Mouse (Mus musculus): ENCODE results near the gene Mlana. TPM values are rescaled to one million over a fixed set of nuclear protein-coding genes. Genes with fewer than 3 reads are reported as not detected.

Gene Mlana
- total RNA-seq, 4 experiments from 2014 or later: 0.39 TPM; not detected in 3

DNA sequence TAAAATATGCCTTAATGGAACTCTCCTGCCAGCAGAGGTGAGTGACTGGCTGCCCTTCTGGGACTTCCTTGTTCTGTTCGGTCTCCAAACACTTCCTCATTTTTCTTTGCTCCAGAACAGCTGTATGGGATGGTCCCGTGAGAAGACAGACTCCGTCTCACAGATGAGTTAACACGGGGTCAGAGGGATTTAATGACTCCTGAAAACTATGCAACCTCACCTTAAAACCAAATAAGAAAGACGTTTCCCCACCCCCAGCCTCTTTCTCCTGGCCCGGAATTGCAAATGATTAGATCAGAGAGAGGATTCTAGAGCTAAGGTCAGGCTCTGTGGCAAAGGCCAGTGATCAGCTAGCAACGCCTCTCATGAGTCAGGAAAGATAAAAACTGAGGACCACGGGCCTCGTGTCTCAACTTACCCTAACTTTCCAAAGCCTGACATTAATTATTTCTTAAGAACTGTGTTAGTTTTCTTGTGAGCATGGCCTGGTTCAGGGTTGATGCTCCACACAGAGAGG lies 22.0 kb upstream of the Mlana start:
- DNase-seq (ENCODE audit: low spot score in 2 of 2): no peak

DNA sequence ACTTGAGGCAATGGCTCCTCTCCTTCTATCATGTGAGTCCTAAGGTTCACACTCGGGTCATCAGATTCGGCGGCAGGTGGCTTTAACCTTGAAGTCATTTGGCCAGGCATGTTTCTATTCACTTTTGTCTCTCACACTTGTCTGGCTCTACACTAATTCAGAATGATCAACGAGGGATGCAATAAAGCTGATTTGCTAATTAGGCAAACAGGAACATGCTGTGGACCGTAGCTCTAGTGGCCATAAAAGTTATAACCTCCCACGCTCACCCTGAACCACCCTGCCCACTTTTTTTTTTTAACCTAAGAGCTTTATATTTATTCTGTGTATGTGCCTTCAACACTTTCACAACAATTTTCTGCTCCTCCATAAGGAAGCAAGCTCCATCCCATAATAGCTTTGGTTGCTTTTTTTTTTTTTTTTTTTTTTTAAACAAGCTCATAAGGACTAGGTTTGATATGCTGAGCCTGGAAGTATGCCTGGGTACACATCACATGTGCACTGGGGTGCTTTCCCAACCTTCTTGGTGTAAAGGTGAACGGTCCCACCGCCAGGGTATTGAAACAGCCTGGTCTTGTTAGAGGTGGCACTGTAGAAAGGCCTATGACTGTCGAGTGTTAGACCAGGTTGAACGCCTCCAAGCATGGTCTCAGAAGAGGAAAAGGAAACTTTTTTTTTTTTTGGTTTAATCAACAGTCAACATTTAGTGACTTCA lies 21.0 kb upstream of the Mlana start:
- no peak for DNase-seq (ENCODE audit: low spot score in 2 of 2)

DNA sequence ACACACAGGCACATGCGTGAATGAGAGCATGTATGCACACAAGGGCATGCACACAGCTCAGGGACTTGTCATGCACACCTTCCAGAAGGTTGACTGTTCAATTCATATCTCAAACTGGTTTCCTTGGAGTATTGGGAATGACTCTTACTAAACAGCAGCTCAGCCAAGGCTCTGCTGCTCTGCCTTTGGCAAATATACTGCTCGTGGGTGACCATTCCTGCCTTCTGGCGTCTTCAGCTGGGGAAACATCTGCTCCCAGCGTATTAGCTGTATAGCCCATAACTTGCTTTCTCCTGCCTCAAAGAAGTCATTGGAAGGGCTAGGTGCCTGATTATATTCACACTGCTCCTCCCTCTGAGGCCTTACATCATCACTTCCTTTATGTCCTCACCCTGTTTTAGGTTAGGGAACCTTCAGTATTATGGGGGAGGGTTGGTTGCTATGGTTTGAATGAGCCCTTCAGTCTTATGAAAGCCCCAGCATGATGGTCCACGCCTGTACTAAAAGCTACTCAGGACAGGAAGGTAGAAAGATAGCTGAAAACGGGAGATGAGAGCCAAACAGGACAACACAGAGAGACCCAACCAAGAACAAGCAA lies 19.3 kb upstream of the Mlana start:
- no peak for DNase-seq (ENCODE audit: low spot score in 2 of 2)

DNA sequence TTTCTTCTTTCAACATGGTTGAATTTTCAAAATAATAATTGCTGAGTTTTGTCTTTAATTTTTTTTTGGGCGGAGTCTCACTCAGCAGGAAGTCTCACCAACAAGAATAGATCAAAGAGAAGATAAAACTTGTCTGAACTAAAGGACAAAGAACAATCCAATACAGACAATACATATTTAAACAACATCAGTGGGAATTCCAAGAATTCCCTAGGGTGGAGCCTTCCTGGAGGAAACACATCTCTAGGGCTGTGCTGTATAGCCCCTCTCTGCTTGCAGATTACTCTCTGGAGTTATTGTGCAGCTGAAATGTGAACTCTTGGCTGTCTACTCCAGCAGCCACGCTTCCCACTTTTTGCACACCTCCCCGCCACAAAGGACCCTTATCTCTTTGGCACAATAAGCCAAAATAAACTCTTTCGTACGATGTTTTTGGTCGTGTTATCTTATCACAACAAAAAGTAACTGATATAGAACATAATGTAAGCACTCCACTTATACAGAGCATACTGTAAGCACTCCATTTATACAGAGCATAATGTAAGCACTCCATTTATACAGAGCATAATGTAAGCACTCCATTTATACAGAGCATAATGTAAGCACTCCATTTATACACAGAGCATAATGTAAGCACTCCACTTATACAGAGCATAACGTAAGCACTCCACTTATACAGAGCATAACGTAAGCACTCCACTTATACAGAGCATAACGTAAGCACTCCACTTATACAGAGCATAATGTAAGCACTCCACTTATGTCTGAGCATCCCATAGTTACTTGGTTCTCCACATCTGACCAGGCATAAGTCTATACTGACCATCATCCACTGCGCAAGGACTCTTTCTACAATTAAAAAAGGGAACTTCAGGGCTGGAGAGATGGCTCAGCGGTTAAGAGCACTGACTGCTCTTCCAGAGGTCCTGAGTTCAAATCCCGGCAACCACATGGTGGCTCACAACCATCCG lies 17.2 kb upstream of the Mlana start:
- no peak for DNase-seq (ENCODE audit: low spot score in 2 of 2)

- peak; percentile 34 to 67 for DNase-seq (ENCODE audit: low spot score in 2 of 2)
These were observed 13.6 kb upstream of the Mlana start for GRCm38 (mm10) chr19:29683844-29684540.

- DNase-seq (ENCODE audit: low spot score in 2 of 2): no peak
These were observed 2.6 kb upstream of the Mlana start for GRCm38 (mm10) chr19:29695071-29695470.

DNA sequence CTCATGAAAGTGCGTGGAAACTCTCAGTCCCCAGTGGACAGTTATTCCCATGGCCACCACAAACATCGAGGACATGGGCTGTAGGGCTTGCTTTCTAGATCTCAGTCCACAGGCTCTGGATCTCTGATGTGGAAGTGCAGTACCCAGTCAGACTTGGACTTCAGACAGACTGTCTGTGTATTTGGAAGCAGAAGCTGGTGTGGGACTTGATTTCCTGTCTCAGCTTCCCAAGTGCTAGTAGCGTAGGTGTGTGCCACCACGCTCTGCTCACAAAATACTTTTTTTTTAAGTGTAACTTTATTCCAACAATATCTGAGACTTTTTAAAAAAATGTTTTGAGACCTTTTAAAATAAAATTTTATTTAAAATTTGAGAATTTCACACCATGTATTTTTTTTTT lies 1.3 kb upstream of the Mlana start:
- no peak for DNase-seq (ENCODE audit: low spot score in 2 of 2)

- DNase-seq (ENCODE audit: low spot score in 2 of 2): no peak
These were observed 784 bp upstream of the Mlana start for GRCm38 (mm10) chr19:29696840-29697239.

- peak in 1 of 2 experiments; percentile 22 for DNase-seq (ENCODE audit: low spot score in 2 of 2)
These were observed 4.1 kb downstream of the Mlana start for GRCm38 (mm10) chr19:29701707-29702106.

- DNase-seq (ENCODE audit: low spot score in 2 of 2): no peak
These were observed 6.8 kb downstream of the Mlana start for GRCm38 (mm10) chr19:29704436-29704835.

- DNase-seq (ENCODE audit: low spot score in 2 of 2): no peak
These were observed 9.8 kb downstream of the Mlana start for GRCm38 (mm10) chr19:29707314-29707898.

- no peak for DNase-seq (ENCODE audit: low spot score in 2 of 2)
These were observed 10.4 kb downstream of the Mlana start for GRCm38 (mm10) chr19:29708003-29708402.

DNA sequence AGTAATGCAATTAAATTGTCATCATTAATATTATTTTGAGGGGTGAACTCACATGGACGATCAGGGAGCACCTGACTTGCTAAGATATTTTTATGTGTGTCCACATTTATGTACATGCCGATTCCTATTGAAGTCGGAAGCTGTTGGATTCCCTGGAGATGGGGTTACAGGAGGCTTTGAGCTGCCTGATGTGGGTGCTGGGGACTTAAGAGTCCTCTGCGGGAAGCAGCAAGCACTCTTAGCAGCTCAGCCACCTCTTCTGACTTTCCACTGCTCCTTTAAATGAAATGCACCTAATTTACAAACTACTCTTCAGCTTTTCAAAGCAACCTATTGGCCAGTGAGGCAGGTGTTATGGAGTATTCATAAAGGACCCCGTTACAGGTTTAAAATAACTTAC lies 10.8 kb downstream of the Mlana start:
- DNase-seq (ENCODE audit: low spot score in 2 of 2): no peak

DNA sequence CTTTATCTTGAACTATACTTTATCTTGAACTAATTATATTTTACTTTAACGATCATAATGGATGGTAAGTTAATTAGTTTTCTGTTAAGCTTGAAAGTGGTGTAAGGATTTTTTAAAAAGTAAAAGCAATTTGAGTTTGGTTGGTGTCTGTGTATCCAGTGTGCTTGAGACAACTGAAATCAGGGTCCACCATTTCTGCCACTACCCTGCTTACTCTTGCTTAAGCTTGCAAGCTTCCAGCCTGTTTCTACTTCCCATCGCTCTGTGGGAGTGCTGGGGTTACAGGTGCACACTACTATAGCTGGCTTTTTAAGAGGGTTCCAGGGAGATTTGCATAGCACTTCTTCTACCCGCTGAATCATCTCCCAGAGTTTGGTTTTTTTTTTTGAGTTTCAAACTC lies 11.8 kb downstream of the Mlana start:
- DNase-seq (ENCODE audit: low spot score in 2 of 2): no peak

DNA sequence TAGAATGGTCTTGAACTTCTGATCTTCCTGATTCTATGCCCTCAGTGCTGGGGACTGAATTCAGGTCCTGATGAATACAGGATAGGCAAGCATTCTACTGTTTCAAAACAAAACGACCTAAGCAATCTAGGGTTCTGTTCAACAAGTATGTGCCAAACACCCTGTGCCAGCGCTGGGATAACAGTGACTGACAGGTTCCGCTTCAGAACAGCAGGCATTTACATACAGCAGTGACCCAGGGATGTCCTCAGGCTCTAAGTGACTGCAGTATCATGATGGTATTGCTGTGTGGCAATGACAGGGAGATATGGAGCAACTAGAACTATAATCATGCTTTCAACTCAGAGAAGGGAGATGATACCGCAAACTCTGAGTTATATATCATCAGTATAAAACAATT lies 15.8 kb downstream of the Mlana start:
- no peak for DNase-seq (ENCODE audit: low spot score in 2 of 2)

DNA sequence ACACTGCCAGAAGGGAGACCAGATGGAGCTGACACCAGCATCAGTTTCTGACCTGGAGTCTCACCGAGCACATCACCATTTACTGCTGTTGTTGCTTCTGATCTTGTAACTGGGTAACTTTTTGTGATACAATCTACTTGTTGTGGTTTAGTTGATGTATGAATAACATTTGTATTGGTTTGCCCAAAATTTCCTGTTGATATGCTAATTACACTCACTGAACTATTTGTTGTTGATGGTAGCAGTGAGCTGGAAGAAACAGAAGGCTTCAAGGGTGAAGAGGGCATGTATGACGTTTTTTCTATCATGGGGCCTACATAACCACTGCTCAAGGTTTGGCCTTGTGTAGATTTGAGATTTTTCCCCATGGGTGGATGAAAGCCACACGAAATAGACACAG lies 20.2 kb downstream of the Mlana start:
- no peak for DNase-seq (ENCODE audit: low spot score in 2 of 2)

GRCm38 (mm10) chr19:29718476-29718875 lies 20.9 kb downstream of the Mlana start:
- no peak for DNase-seq (ENCODE audit: low spot score in 2 of 2)

- no peak for DNase-seq (ENCODE audit: low spot score in 2 of 2)
These were observed 37.8 kb downstream of the Mlana start for GRCm38 (mm10) chr19:29735421-29735820.

DNA sequence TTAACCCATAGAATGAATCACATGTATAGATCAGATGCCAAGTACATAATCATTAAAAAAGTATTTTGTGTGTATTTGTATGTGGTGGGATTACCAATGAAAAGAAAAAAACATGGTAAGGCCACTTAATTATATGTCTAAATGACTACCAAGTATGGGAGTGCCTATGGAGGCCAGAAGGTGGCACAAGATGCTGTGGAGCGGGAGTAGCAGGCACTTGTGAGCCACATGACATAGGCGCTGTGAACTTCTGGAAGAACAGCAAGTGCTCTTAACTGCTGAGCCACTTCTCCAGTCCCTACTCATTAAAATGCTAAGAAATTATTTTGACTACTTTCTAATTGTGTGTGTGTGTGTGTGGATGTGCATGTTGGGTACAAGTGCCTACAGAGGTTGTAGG lies 42.0 kb downstream of the Mlana start:
- no peak for DNase-seq (ENCODE audit: low spot score in 2 of 2)

DNA sequence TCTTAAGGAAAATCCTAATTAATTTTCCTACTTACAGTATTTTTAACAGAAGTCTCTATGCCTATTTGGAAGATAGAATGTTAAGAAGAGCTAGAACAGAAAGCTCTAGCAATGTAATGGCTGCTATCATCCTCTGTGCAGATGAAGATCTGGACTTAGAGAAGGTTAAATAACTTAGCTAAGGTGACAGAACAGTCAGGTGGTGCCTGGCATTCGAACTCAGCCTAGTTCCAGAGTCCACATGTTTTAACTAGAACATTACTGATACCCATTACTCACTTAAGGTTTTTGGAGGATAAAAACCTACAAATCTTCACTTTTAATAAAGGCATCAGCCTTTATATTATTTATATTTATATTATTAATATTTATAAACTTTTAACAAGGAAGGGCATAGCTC lies 43.0 kb downstream of the Mlana start:
- DNase-seq (ENCODE audit: low spot score in 2 of 2): no peak

DNA sequence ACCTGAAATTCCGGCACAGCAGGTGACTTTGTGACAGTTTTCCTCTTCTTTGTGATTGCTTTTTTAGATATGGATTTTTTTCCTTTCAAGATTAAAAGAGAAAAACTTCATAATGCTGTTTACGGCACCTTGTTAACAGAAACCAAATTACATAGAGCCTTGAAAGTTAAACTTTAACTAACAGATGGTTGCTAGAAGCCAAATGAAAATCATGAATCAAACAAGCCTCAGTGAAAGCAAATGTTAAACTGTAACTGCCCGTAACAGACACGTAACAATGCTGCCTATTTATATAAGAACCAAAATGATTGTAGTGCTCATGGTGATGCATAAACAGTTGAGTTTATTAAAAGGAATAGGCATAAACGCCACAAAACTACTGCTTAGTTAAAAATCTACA lies 45.9 kb downstream of the Mlana start:
- DNase-seq (ENCODE audit: low spot score in 2 of 2): no peak
